Mouse (Mus musculus) frontal cortex, adult (tissue): Measurements from ENCODE around the gene Kit.

Source experiments
- ATAC-seq: cut with Nextera tagmentation; 2 replicates; pipeline ENCODE4 v1.9.2; 2017; ENCODE audit warnings: mild to moderate bottlenecking, moderate library complexity, mixed read lengths; ENCODE audit not compliant: low TSS enrichment

The Kit gene

DNA sequence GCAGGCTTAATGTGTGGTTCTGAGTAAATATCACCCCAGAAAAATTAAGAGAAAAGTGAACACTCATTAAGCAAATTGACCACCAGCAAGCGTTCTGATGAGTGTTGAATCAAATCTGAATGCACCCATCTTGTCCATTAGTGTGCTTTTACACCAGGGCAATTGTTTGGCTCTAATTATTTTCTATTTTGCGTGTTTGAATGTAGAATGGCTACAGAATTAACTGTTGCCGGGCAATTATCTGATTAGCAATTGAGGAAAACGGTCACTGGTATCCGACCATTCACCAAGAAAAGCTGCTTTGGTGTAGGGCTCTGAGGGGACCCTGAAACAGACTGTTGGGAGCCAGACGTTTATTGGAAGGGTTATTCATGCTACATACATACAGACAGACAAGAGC is 16.2 kb downstream of the Kit start:
- no peak for ATAC-seq

DNA sequence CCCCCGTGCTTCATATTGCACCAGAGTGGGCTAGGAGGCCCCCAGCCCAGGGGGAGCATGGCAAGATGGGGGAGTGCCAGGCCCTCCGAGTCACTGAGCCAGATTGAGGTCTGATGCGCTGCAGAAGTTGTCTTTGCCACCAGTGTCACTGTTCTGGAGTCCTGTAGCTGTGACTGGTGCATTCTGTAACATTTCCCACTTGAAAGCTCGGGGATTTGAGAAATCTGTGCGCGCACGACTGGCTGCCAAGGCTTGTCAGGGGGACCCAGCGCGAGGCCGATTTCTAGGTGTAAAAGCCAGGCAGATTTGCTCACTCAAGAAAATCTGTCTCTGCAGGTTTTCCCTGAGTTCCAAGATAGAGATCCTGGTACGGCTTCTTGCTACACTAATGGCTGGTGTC is 16.9 kb downstream of the Kit start:
- no peak for ATAC-seq

DNA sequence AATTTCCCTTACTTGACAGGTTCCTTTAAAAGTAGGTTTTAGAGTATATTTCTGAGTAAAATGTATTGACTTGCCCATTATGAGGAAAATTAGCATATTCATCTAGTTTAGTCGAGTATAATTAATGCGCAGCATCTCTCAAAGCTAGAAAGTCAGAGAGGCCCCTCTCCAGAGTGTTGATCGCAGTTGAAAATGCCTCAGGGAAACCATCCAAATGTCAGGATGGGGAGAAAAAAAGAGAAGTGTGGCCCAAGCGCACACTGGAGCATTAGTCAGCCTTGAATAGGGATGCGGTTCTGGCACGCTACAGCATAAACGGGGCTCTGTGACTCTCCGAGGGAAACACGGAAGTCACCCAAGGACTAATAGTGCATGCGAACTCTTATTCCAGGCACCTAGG is 20.6 kb downstream of the Kit start:
- no peak for ATAC-seq

DNA sequence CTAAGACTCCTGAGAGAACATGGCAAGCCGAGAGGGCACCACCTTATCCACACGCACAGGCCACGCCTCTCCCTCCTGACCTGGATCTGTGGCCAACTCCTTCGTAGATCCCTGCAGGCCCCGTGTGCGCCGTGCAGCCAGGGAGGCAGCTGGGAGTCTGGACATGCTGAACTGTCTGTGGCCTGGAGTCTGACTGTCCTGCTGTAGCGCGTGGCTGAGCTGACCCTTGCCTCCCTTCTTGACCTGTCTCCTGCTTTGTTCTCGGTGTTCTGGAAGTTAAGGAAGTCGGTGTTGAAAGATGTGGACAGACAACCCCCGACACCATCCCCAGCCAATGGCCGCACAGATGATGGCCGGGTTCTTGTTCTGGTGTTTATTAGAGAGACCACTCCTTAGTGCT is 21.5 kb downstream of the Kit start:
- ATAC-seq = no peak

DNA sequence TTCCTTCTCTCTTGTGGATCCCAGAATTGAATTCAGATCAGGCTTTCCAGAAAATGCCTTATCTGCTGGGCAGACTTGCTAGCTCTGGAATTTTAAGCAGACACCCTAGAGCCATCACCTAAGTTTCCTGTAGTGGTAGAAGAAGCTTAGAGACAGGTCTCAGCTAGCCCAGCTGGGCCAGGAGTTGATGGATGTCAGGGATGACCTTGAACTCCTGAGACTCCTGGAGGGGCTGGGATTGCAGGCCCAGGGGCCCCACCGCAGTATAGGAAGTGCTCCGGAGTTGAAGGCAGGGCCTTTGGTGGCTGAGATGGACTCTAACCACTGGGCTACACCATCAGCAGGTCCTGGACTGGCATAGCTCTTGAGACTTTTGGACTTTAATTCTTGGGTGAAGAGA is 22.6 kb downstream of the Kit start:
- no peak for ATAC-seq

DNA sequence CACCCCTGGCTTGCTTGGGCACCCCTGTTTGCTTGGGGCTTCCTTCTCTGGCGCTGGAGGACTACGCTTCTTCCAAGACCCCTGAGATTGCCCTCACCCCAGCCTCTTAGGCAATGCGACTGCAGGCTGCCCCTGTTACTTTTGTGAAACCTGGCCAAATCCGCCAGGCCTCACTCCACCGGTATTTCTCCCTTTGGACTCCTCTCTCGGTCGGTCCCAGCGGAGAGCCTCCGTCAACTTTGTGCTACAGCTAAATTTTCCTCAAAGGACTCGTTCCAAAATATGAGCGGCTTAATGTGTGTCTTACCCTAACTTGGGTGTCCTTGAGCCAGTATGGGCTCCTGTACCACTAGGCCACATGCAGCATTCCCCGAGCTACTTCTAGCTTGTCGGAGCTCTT is 23.8 kb downstream of the Kit start:
- ATAC-seq = no peak

GRCm38 (mm10) chr5:75599991-75600390 is 25.3 kb downstream of the Kit start:
- ATAC-seq = no peak

DNA sequence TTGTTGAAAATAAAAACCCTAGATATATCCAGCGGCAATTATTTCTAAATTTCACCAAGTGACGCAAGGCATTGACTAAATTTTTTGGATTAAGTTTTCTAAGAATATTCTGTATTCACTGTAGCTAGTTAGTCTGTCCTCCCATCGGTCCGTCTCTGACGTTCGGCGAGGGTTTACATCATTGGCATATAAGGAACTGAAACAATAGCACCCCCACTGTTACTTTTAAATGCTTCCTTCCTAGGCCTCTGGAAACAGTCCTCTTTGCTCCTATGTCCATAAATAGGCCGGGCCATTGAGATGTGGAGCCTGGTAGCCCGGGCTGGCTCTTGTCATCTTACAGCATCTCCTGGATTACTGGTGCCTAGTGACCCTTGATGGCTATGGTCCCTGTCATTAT is 29.5 kb downstream of the Kit start:
- ATAC-seq = no peak

DNA sequence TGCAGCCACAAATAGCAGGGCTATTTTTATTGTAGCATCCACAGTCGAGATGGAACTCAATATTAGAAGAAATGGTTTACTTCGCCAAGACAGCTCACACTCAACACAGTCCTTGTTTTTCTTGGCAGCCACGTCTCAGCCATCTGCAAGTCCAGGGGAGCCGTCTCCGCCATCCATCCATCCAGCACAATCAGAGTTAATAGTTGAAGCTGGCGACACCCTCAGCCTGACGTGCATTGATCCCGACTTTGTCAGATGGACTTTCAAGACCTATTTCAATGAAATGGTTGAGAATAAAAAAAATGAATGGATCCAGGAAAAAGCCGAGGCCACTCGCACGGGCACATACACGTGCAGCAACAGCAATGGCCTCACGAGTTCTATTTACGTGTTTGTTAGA is 32.2 kb downstream of the Kit start:
- ATAC-seq = 0 out of 2 replicates have a peak, but pooled peaks have one; percentile 34

DNA sequence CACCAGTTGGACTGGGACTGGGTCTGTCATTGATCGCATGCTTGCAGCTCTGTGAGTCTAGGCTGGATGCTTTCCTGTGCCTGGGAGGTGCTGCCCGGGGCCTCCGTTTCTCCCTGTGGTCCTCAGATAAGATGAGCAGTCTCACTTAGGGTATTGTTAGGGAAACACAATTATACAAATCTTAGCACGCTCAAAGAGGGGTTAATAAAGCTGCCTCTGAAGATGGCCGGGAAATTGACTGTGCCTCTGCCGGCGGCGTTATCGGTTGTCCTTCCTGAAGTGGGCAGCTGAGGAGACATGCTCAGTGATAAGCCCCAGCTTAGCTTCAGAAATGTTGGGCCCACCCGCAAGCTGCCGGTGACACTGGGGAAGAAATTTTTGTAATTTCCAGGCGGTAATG is 33.3 kb downstream of the Kit start:
- ATAC-seq = no peak

DNA sequence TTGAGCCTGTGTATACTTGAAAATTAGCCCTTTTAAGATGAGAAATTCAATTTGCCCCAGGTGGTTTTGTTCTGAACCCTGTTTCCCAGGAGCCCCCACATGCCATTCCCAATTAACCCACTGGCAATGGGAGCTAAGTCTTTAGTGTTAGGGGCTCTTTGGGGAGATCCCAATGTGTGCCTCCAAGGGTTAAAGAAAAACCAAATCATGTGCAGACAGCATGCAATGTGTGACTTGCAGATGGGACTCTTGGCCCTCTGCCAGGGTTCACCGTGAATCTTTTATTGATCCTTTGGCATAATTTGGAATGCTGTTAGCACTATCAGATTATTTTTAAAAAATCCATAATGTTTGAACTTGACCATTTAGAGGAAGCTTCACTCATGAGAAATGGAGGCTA is 37.7 kb downstream of the Kit start:
- ATAC-seq = no peak

DNA sequence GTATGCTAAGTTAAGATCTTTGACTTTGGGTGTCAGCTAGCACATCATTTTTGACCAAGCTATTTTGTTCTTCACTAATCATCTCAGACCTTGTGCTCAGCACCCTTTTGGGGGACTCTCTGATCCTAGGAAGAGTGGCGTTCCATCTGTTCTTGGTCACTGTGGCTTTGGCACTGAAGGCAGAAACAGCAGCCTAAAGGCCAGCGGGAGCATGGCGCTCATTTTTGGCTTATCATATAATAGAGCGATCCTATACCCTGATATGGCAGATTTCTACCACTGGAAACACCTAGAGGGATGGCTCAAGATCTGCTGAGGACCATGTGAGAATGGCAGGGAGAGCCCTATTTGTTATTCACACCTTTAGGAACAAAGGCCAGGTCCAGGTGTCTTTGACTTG is 38.2 kb downstream of the Kit start:
- no peak for ATAC-seq

- no peak for ATAC-seq
Measured at GRCm38 (mm10) chr5:75615000-75615571, 40.4 kb downstream of the Kit start.

- no peak for ATAC-seq
Measured at GRCm38 (mm10) chr5:75615624-75616023, 40.9 kb downstream of the Kit start.

- no peak for ATAC-seq
Measured at GRCm38 (mm10) chr5:75622401-75622800, 47.7 kb downstream of the Kit start.

- ATAC-seq = no peak
Measured at GRCm38 (mm10) chr5:75623007-75623406, 48.3 kb downstream of the Kit start.

DNA sequence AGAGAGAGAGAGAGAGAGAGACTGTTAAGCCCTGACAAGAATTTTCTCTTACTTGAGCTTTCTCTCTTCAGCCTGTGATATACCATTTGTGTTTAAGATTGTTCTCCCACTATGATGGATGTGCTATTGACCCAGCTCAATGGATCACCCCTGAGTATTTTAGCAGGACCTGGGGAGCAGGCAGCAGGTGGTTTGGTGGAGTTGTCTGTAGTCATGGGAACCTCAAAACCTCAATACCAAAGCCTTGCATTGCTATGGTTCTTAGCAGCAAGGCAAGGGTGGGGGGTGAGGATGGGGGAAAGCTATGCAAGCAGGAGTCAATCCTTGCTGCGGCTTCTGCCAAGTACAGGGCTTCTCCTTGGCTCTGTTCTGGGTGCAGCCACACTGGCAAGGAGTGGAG is 48.8 kb downstream of the Kit start:
- no peak for ATAC-seq

DNA sequence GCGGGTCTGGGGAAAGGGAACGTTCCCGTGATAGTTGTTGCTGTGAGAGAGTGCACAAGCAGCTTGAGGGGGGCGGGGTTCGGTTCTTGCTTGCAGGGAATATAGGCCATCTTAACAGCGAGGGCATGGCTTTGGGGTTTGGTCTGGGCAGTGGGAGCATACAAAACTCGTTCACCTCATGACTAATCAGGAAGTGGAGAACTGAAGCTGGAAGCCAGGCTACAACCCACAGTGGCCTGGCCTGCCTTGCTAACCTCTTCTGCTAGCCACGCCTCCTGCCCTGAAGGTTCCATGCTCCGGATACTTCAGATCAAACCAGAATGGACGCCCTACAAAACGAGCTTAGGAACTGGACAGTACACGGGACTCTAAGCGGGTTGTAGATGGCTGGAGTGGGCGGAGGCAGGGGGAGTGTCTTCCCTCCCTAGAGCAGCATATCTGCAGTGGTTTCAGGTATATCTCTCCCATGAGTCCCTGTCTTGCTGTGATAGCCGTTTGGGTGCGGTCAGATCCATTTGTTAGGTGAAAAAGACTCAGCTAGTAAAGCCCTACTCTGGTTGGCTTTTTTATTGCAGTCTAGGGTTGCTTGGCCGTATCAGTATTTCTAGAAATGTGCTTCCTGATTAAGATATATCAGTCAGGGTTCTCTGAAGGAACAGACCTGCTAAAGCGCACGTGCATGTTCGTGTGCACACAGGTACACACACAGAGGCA is 49.4 kb downstream of the Kit start:
- no peak for ATAC-seq

- ATAC-seq = no peak
Measured at GRCm38 (mm10) chr5:75625059-75625458, 50.3 kb downstream of the Kit start.

DNA sequence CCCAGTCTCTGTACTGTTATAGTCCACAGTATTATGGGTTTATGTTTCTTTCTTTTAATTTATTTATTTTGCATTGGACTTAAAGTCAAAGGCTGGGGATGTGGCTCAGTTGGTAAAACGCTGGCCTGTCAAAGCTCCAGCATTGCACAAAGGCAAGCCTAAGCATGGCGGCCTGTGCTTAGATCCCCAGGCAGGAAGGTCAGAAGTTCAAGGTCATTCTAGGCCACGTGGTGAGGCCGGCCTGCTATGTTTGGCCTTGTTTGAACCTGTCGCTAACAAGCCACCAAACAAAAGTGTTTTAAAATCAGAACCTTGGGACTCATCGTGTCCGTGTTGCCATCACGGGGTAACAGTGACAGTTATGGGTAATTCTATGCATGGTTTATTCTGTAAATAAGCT is 51.6 kb downstream of the Kit start:
- no peak for ATAC-seq

GRCm38 (mm10) chr5:75626703-75627102 is 52.0 kb downstream of the Kit start:
- ATAC-seq = no peak

DNA sequence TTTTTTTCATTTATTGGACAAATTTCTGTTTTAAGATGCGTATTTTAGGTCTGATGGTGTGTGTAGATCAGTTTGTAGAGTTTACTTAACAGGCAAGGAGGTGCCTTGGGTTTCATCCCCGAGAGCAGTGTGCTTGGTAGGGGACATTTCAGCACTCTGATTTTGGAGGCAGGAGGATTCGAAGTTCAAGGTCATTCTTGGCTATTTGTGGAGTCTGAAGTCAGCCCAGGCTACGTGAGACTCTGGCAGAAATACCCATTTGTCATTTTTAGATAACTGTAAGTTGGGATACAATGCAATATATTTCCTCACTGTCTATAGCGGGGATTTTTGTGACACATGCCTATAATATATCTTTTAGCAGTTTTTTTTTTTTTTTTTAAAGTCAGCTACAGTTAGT is 57.5 kb downstream of the Kit start:
- no peak for ATAC-seq

- no peak for ATAC-seq
Measured at GRCm38 (mm10) chr5:75632846-75633640, 58.3 kb downstream of the Kit start.
